Mouse (Mus musculus) embryonic facial prominence, embryonic 15.5 days (tissue): Measurements from ENCODE around the gene Mef2d. TPM values are rescaled to one million over a fixed set of nuclear protein-coding genes. Genes with fewer than 3 reads are reported as not detected.
A peak's percentile ranks its signal among the peaks of the same experiment; 100 is the strongest.

Source experiments
- ATAC-seq: fragments of 200-750 bp; cut with Nextera tagmentation; 2 replicates; pipeline ENCODE4 v1.8.0; 2017; ENCODE audit warnings: low read depth, moderate TSS enrichment; ENCODE audit not compliant: insufficient number of reproducible peaks, low FRiP score, low TSS enrichment
- H3K27ac ChIP-seq: fragments of 300-500 bp; sonication (generic); replicated peaks from 2 replicates; pipeline ENCODE4 v1.5.1; 2015; ENCODE audit warnings: mild to moderate bottlenecking, inconsistent platforms
- H3K27me3 ChIP-seq: fragments of 300-500 bp; sonication (generic); 2 replicates; pipeline ENCODE4 v1.6.1; 2015; ENCODE audit warnings: inconsistent platforms
- H3K36me3 ChIP-seq: fragments of 300-500 bp; sonication (generic); 2 replicates; pipeline ENCODE4 v1.6.1; 2015; ENCODE audit warnings: mild to moderate bottlenecking, inconsistent platforms
- H3K4me1 ChIP-seq: fragments of 300-500 bp; sonication (generic); 2 replicates; pipeline ENCODE4 v1.6.1; 2015; ENCODE audit warnings: inconsistent platforms
- H3K4me2 ChIP-seq: fragments of 300-500 bp; sonication (generic); replicated peaks from 2 replicates; pipeline ENCODE4 v1.6.1; 2015; ENCODE audit warnings: mild to moderate bottlenecking, inconsistent platforms
- H3K4me3 ChIP-seq: fragments of 300-500 bp; sonication (generic); replicated peaks from 2 replicates; pipeline ENCODE4 v1.5.1; 2015; ENCODE audit warnings: mild to moderate bottlenecking, inconsistent platforms
- H3K9ac ChIP-seq: fragments of 300-500 bp; sonication (generic); 2 replicates; pipeline ENCODE4 v1.6.1; 2015; ENCODE audit warnings: inconsistent platforms
- H3K9me3 ChIP-seq: fragments of 300-500 bp; sonication (generic); replicated peaks from 2 replicates; pipeline ENCODE4 v1.6.1; 2016; ENCODE audit warnings: inconsistent platforms
- WGBS: fragments of 180-500 bp; shearing (Covaris S2); methylation state at CpG from one replicate; pipeline ENCODE4 v1.1.7; 2015; 5-methylcytosine and 5-hydroxymethylcytosine counted together
- polyA plus RNA-seq: library from polyadenylated mRNA; unstranded; fragments of >200 nt; fragmentation: Nextera tagmentation; extraction: Ambion mirVana; gene quantifications from 2 replicates; pipeline ENCODE4 v1.2.1, GENCODE M21; 2015

Gene Mef2d
- polyA plus RNA-seq, 1 experiment from 2014 or later, result 31.1 TPM

GRCm38 (mm10) chr3:88150999-88151364 is 8.8 kb downstream of the Mef2d start:
- no peak overlapping the region for H3K9ac ChIP-seq
- 0 out of 2 replicates have a peak, but pooled peaks have one; percentile 7 for ATAC-seq
- WGBS, result 59% methylated on average over 3 of the region's 3 CpGs
- no peaks in the 10 kb centered on the region for H3K27me3 ChIP-seq
- H3K4me2 ChIP-seq, result no peak overlapping the region
- H3K27ac ChIP-seq, result peak overlapping the region; percentile 68
- no peak overlapping the region for H3K4me3 ChIP-seq
- no peaks in the 10 kb centered on the region for H3K9me3 ChIP-seq
- peaks cover 8% of the 10 kb centered on the region for H3K36me3 ChIP-seq
- peaks cover 64% of the 10 kb centered on the region for H3K4me1 ChIP-seq

DNA sequence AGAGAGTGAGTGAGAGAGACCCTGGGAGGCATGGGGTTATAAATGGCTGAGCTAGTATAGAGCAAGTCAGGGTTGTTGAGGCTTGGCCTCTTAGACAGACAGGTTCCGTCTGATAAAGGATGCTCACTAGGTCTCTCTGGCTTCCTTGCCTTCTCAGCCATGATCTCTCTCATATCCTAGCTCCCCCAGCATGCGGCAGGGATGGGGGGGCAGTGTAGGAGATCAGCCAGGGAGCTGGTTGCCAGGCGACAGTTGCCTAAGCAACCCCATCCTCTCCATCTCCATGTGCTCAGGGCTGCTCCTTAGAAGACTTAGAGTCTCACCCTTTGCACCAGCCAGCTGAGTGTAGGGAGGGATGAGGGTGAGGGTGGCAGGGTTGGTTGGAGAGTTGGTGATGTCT is 9.9 kb downstream of the Mef2d start:
- no peak overlapping the region for H3K4me3 ChIP-seq
- H3K9me3 ChIP-seq, result no peaks in the 10 kb centered on the region
- H3K9ac ChIP-seq, result no peak overlapping the region
- H3K4me2 ChIP-seq, result no peak overlapping the region
- 74% methylated on average over 3 of the region's 3 CpGs for WGBS
- no peak for ATAC-seq
- H3K4me1 ChIP-seq, result peaks cover 59% of the 10 kb centered on the region
- no peaks in the 10 kb centered on the region for H3K27me3 ChIP-seq
- peaks cover 17% of the 10 kb centered on the region for H3K36me3 ChIP-seq
- H3K27ac ChIP-seq, result no peak overlapping the region

GRCm38 (mm10) chr3:88153290-88154011 is 11.3 kb downstream of the Mef2d start:
- Histone ChIP-seq H3K4me2 (no peak overlapping the region), H3K9me3 (no peaks in the 10 kb centered on the region), H3K9ac (no peak overlapping the region), H3K27ac (no peak overlapping the region), H3K4me1 (peaks cover 45% of the 10 kb centered on the region), H3K36me3 (peaks cover 22% of the 10 kb centered on the region), H3K4me3 (no peak overlapping the region), H3K27me3 (no peaks in the 10 kb centered on the region)
- no peak for ATAC-seq
- 80% methylated on average over 3 of the region's 3 CpGs for WGBS

DNA sequence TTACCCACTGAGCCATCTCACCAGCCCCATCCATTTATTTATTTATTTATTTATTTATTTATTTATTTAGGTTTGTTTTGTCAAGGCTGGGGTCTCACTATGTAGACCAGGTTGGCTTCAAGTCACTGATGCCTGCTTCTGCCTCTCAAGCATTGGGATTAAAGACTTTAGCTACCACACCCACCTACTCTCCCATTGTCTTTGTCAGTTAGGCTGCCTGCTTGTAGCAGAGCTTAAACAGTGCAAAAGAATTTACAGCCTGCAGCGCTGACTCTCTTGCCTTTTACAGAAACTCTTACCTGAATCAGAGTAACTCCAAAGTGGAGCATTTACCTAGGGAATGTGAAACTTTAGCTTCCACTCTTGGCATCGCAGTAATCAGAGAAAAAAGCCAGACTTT is 12.1 kb downstream of the Mef2d start:
- no peak for ATAC-seq
- H3K36me3 ChIP-seq, result peaks cover 30% of the 10 kb centered on the region
- H3K27me3 ChIP-seq, result no peaks in the 10 kb centered on the region
- no peak overlapping the region for H3K4me3 ChIP-seq
- 62% methylated on average over 2 of the region's 2 CpGs for WGBS
- H3K4me2 ChIP-seq, result no peak overlapping the region
- no peak overlapping the region for H3K27ac ChIP-seq
- H3K9ac ChIP-seq, result no peak overlapping the region
- peaks cover 38% of the 10 kb centered on the region for H3K4me1 ChIP-seq
- H3K9me3 ChIP-seq, result no peaks in the 10 kb centered on the region

- Histone ChIP-seq H3K4me2 (no peak overlapping the region), H3K4me1 (0 out of 2 replicates have a peak, but pooled peaks cover 12% of the 10 kb centered on the region), H3K9ac (no peak overlapping the region), H3K27me3 (no peaks in the 10 kb centered on the region), H3K36me3 (peaks cover 56% of the 10 kb centered on the region), H3K27ac (no peak overlapping the region), H3K9me3 (no peaks in the 10 kb centered on the region), H3K4me3 (no peak overlapping the region)
- no peak for ATAC-seq
These were observed 14.6 kb downstream of the Mef2d start for GRCm38 (mm10) chr3:88156817-88157216.

DNA sequence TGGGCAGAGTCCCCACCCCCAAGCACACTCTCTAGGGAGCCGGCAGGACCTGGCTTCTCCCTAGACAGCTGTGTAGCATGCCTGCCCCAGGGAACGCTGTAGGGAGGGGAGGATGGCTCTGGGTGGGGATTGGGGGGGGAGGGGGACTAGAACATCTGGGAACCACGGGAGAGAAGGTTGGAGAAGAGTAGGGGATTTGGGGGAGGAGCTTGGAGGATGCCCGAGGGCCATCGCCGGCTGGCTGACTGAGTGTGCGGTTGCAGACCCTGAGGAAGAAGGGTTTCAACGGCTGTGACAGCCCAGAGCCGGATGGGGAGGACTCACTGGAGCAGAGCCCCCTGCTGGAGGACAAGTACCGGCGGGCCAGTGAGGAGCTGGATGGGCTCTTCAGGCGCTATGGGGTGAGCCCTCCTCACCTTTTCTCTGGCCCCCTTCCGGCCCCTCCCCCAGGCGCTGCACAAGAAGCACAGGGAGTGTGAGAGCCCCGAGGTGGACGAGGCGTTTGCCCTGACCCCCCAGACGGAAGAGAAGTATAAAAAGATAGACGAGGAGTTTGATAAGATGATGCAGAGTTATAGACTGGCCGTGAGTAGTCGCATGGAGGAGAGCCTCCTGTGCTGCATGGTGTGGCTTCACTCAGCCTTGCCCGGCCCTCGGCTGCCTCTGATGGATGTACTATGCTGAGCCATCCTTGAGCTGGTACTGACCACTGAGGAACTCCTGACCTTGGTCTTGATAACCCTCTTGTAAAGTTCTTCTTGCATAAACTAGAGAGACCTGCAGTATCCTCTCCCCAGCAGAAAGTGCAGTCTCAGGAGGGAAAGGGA is 15.8 kb downstream of the Mef2d start:
- 0 out of 2 replicates have a peak, but pooled peaks cover 6% of the 10 kb centered on the region for H3K4me1 ChIP-seq
- H3K4me3 ChIP-seq, result no peak overlapping the region
- no peak overlapping the region for H3K4me2 ChIP-seq
- no peaks in the 10 kb centered on the region for H3K9me3 ChIP-seq
- H3K36me3 ChIP-seq, result peaks cover 68% of the 10 kb centered on the region
- H3K9ac ChIP-seq, result no peak overlapping the region
- 22% methylated on average over 23 of the region's 23 CpGs for WGBS
- ATAC-seq, result peak; percentile 56
- no peak overlapping the region; the same call in 1 of the 2 replicates for H3K27ac ChIP-seq
- no peaks in the 10 kb centered on the region for H3K27me3 ChIP-seq

- ATAC-seq, result no peak
- Histone ChIP-seq H3K36me3 (peaks cover 76% of the 10 kb centered on the region), H3K9me3 (no peaks in the 10 kb centered on the region), H3K27ac (no peak overlapping the region), H3K9ac (no peak overlapping the region), H3K27me3 (no peaks in the 10 kb centered on the region), H3K4me1 (0 out of 2 replicates have a peak, but pooled peaks cover 6% of the 10 kb centered on the region), H3K4me2 (no peak overlapping the region), H3K4me3 (no peak overlapping the region)
- 82% methylated on average over 6 of the region's 6 CpGs for WGBS
These were observed 16.8 kb downstream of the Mef2d start for GRCm38 (mm10) chr3:88158991-88159390.

DNA sequence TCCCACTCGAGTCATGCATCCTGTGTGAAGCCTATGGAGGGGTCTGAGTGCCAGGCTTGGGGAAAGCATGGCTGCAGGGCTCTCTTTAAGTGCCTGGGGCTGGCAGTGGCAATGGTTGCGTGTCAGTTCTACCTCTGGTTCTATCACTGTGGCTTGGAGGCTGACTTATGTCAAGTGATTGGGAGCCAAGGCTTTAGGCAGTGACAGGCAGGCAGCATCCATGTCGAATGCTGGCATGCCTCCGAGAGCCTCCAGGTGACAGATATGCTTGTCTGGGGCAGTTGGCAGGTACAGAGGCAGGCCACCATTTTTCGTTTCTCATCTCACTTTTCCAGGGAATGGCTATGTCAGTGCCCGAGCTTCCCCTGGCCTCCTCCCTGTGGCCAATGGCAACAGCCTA is 18.7 kb downstream of the Mef2d start:
- H3K4me2 ChIP-seq, result no peak overlapping the region
- 79% methylated on average over 6 of the region's 6 CpGs for WGBS
- H3K9ac ChIP-seq, result no peak overlapping the region
- H3K27ac ChIP-seq, result no peak overlapping the region
- 0 out of 2 replicates have a peak, but pooled peaks cover 6% of the 10 kb centered on the region for H3K4me1 ChIP-seq
- ATAC-seq, result no peak
- H3K36me3 ChIP-seq, result peaks cover 86% of the 10 kb centered on the region
- no peaks in the 10 kb centered on the region for H3K9me3 ChIP-seq
- H3K4me3 ChIP-seq, result no peak overlapping the region
- no peaks in the 10 kb centered on the region for H3K27me3 ChIP-seq

- H3K4me3 ChIP-seq, result no peak overlapping the region
- no peak overlapping the region for H3K4me2 ChIP-seq
- WGBS, result 80% methylated on average over 8 of the region's 8 CpGs
- no peak for ATAC-seq
- no peaks in the 10 kb centered on the region for H3K9me3 ChIP-seq
- H3K9ac ChIP-seq, result no peak overlapping the region
- peaks cover 89% of the 10 kb centered on the region for H3K36me3 ChIP-seq
- H3K27ac ChIP-seq, result no peak overlapping the region
- no peaks in the 10 kb centered on the region for H3K27me3 ChIP-seq
- H3K4me1 ChIP-seq, result no peaks in the 10 kb centered on the region
These were observed 20.1 kb downstream of the Mef2d start for GRCm38 (mm10) chr3:88162259-88162658.

DNA sequence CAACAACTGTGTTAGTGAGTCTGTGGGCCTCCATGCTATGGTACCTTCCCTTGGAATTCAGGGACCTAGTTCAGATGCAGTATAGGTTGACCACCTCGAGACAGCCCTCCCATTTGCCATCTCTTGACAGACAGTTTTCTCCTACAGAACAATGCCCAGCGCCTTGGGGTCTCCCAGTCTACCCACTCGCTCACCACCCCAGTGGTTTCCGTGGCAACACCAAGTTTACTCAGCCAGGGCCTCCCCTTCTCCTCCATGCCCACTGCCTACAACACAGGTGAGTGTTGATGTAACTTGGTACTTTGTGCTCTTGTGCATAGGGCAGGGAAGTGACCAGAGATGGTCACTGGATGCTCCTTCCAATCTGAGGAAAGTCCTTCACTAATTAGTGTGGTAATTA is 20.6 kb downstream of the Mef2d start:
- no peaks in the 10 kb centered on the region for H3K27me3 ChIP-seq
- no peaks in the 10 kb centered on the region for H3K4me1 ChIP-seq
- H3K36me3 ChIP-seq, result peaks cover 95% of the 10 kb centered on the region
- no peak overlapping the region for H3K4me3 ChIP-seq
- H3K27ac ChIP-seq, result no peak overlapping the region
- WGBS, result 82% methylated on average over 4 of the region's 4 CpGs
- ATAC-seq, result no peak
- H3K4me2 ChIP-seq, result no peak overlapping the region
- H3K9ac ChIP-seq, result no peak overlapping the region
- no peaks in the 10 kb centered on the region for H3K9me3 ChIP-seq

DNA sequence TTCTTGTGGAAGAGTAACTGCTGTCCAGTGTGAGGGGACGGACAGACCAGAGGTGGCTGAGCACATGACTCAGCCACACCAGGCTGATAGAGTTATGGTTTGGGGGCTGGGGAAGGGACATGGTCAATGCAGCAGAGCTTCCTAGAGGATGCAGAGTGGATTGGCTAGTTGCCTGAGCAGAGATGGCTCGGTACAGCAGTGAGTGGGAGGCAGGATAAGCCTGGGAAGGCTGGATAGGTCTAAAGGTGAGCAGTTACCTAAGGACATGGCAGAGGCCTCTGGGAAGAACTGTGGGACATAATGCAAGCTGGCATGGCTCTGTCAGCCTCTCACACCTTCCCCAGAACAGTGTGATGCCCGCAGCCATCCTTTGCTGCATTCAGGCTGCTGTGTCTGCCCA is 21.7 kb downstream of the Mef2d start:
- Histone ChIP-seq H3K4me3 (no peak overlapping the region), H3K9ac (no peak overlapping the region)
- no peak for ATAC-seq

More for the DNA sequence above, 21.7 kb downstream of the Mef2d start:
- no peak overlapping the region for H3K4me2 ChIP-seq
- H3K4me1 ChIP-seq, result no peaks in the 10 kb centered on the region
- H3K27me3 ChIP-seq, result no peaks in the 10 kb centered on the region
- H3K9me3 ChIP-seq, result no peaks in the 10 kb centered on the region
- WGBS, result 82% methylated on average over 3 of the region's 3 CpGs
- peaks cover 96% of the 10 kb centered on the region for H3K36me3 ChIP-seq
- H3K27ac ChIP-seq, result no peak overlapping the region
